Mouse (Mus musculus) kidney, adult 2 months (tissue): ENCODE data around the gene Anxa6. TPM values are rescaled to one million over a fixed set of nuclear protein-coding genes. Genes with fewer than 3 reads are reported as not detected.

ENCODE experiments used
- DNase-seq: peaks from one replicate; pipeline ENCODE4 v3.0.0; 2021
- H3K27ac ChIP-seq: fragments of 200-500 bp; 2 replicates; pipeline ENCODE4 v1.5.1; 2012; ENCODE audit warnings: low read depth, low read length, control low read depth, inconsistent platforms; ENCODE audit not compliant: insufficient read depth
- H3K27me3 ChIP-seq: fragments of 200-500 bp; replicated peaks from 2 replicates; pipeline ENCODE4 v1.6.1; 2012; ENCODE audit warnings: mild to moderate bottlenecking, moderate library complexity, low read length, inconsistent platforms; ENCODE audit not compliant: control insufficient read depth, insufficient read depth
- H3K36me3 ChIP-seq: fragments of 200-500 bp; 2 replicates; pipeline ENCODE4 v1.6.1; 2012; ENCODE audit warnings: mild to moderate bottlenecking, moderate library complexity, low read length, inconsistent platforms; ENCODE audit not compliant: control insufficient read depth, insufficient read depth
- H3K4me1 ChIP-seq: fragments of 200-500 bp; 2 replicates; pipeline ENCODE4 v1.6.1; 2011; ENCODE audit warnings: low read length; ENCODE audit not compliant: control insufficient read depth, insufficient read depth
- H3K4me3 ChIP-seq: fragments of 200-500 bp; 2 replicates; pipeline ENCODE4 v1.5.1; 2011; ENCODE audit warnings: mild to moderate bottlenecking, low read depth, low read length, control low read depth; ENCODE audit not compliant: insufficient read depth
- CTCF ChIP-seq: fragments of 200-500 bp; conservative IDR thresholded peaks from 2 replicates; pipeline ENCODE4 v1.5.1; 2011; ENCODE audit warnings: low read depth, mild to moderate bottlenecking, control low read depth, low read length, moderate library complexity, mixed read lengths; ENCODE audit not compliant: insufficient read depth, insufficient read length
- POLR2A ChIP-seq: fragments of 200-500 bp; IDR thresholded peaks from one replicate; pipeline ENCODE4 v1.6.1; 2011; ENCODE audit warnings: low read depth, low read length, control low read depth
- WGBS: fragments of 180-500 bp; shearing (Covaris S2); methylation state at CpG from one replicate; pipeline ENCODE4 v1.1.7; 2018; 5-methylcytosine and 5-hydroxymethylcytosine counted together
- polyA plus RNA-seq: library from polyadenylated mRNA; depleted of rRNA; stranded (reverse); fragments of >200 nt; gene quantifications from 2 replicates; pipeline ENCODE4 v1.2.3, GENCODE M21; 2012

The Anxa6 gene
- polyA plus RNA-seq, 1 experiment = 87.9 TPM

GRCm38 (mm10) chr11:55031211-55031990, 1.8 kb downstream of the Anxa6 start:
- no peaks in the 10 kb centered on the region for H3K27me3 ChIP-seq
- TF ChIP-seq POLR2A = no peak
- TF ChIP-seq CTCF = no peak
- peaks cover 28% of the 10 kb centered on the region for H3K4me1 ChIP-seq
- DNase-seq = no peak
- no peaks in the 10 kb centered on the region for H3K36me3 ChIP-seq
- H3K27ac ChIP-seq = no peak overlapping the region
- 53% methylated on average over 10 of the region's 10 CpGs for WGBS
- H3K4me3 ChIP-seq = no peak overlapping the region

- Histone ChIP-seq H3K4me1 (peaks cover 37% of the 10 kb centered on the region), H3K27me3 (no peaks in the 10 kb centered on the region), H3K4me3 (no peak overlapping the region), H3K27ac (peak overlapping the region; percentile 67; the same call in 1 of the 2 replicates), H3K36me3 (no peaks in the 10 kb centered on the region)
- peak; percentile 73 for DNase-seq
- WGBS = 31% methylated on average over 2 of the region's 2 CpGs
- TF ChIP-seq CTCF = no peak
Measured at GRCm38 (mm10) chr11:55028509-55028908, 4.7 kb downstream of the Anxa6 start.

GRCm38 (mm10) chr11:55027204-55027855, 5.9 kb downstream of the Anxa6 start:
- WGBS = 70% methylated on average over 2 of the region's 2 CpGs
- peak; percentile 49 for DNase-seq
- Histone ChIP-seq H3K4me3 (no peak overlapping the region), H3K27me3 (no peaks in the 10 kb centered on the region), H3K36me3 (no peaks in the 10 kb centered on the region), H3K27ac (peak overlapping the region; percentile 70), H3K4me1 (peaks cover 46% of the 10 kb centered on the region)
- no peak for TF ChIP-seq CTCF
- no peak for TF ChIP-seq POLR2A

- DNase-seq = peak; percentile 31
- Histone ChIP-seq H3K36me3 (no peaks in the 10 kb centered on the region), H3K27me3 (no peaks in the 10 kb centered on the region), H3K4me1 (peaks cover 50% of the 10 kb centered on the region), H3K4me3 (no peak overlapping the region), H3K27ac (no peak overlapping the region)
- TF ChIP-seq POLR2A (no peak), CTCF (no peak)
- 70% methylated on average over 4 of the region's 4 CpGs for WGBS
Measured at GRCm38 (mm10) chr11:55025896-55026295, 7.3 kb downstream of the Anxa6 start.

GRCm38 (mm10) chr11:55023583-55023982, 9.7 kb downstream of the Anxa6 start:
- Histone ChIP-seq H3K4me1 (peaks cover 45% of the 10 kb centered on the region), H3K27me3 (no peaks in the 10 kb centered on the region), H3K4me3 (no peak overlapping the region), H3K27ac (peak overlapping the region; percentile 74), H3K36me3 (no peaks in the 10 kb centered on the region)
- TF ChIP-seq POLR2A (no peak), CTCF (no peak)
- 66% methylated on average over 3 of the region's 3 CpGs for WGBS
- peak; percentile 37 for DNase-seq

- peak overlapping the region; percentile 74 for H3K27ac ChIP-seq
- H3K36me3 ChIP-seq = no peaks in the 10 kb centered on the region
- WGBS = 20% methylated on average over 10 of the region's 10 CpGs
- H3K4me3 ChIP-seq = no peak overlapping the region
- H3K4me1 ChIP-seq = peaks cover 41% of the 10 kb centered on the region
- TF ChIP-seq POLR2A (no peak), CTCF (no peak)
- DNase-seq = peak; percentile 85
- no peaks in the 10 kb centered on the region for H3K27me3 ChIP-seq
Measured at GRCm38 (mm10) chr11:55023049-55023564, 10.1 kb downstream of the Anxa6 start.

- Histone ChIP-seq H3K27me3 (no peaks in the 10 kb centered on the region), H3K4me3 (no peak overlapping the region), H3K27ac (peak overlapping the region; percentile 74), H3K4me1 (peaks cover 36% of the 10 kb centered on the region), H3K36me3 (no peaks in the 10 kb centered on the region)
- 43% methylated on average over 5 of the region's 5 CpGs for WGBS
- DNase-seq = no peak
- TF ChIP-seq CTCF (no peak), POLR2A (no peak)
Measured at GRCm38 (mm10) chr11:55022508-55022907, 10.7 kb downstream of the Anxa6 start.
